Mouse (Mus musculus): Measurements from ENCODE around the gene Ppp1cc. TPM values are rescaled to one million over a fixed set of nuclear protein-coding genes. Genes with fewer than 3 reads are reported as not detected.
"Not testable (repeated sequence)": the region's sequence is repeated elsewhere in the genome, so short reads cannot be mapped to it uniquely, and the experiment has no call there.

Ppp1cc gene
- polyA plus RNA-seq, 1 experiment from 2014 or later = 341 TPM

DNA sequence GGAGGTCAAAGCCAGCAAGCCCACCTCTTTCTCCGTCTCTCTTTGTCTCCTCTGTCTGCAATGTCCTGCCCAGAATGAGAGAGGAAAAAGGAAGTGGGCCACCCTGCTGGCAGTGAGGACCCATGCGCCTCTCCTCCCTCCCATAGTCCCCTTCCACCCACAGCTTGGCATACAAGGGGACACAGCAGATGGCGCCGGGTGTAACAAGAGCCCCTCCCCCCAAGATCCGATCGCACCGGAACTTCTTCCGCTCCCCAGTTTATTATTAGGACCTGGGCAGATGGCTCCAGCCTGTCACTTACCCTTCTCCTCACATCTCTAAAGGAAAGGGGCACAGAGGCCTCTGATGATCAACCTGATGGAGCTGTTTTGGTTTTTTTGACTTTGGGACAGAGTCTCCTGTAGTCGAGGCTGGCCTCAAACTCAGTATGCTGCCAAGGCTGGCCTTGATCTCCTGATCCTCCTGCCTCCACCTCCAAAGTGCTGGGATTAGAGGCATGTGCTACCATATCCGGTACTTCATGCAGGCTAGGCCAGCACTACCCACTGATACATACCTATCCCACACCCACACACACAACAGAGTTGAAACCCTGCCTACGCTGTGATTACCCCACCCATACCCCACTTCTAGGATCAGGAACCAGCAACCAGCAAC is 27.6 kb upstream of the Ppp1cc start:
- Histone ChIP-seq H3K27ac (no peak overlapping the region), H3K4me1 (peaks cover 21% of the 10 kb centered on the region), H3K27me3 (ENCODE audit: poor library complexity, severe bottlenecking) (peaks cover 38% of the 10 kb centered on the region), H3K9me3 (no peaks in the 10 kb centered on the region), H3K4me3 (no peak overlapping the region), H3K36me3 (replicated peaks) (no peaks in the 10 kb centered on the region)
- 88% methylated on average over 11 of the region's 11 CpGs for WGBS
- DNase-seq (ENCODE audit: extremely low spot score, low spot score) = no peak

DNA sequence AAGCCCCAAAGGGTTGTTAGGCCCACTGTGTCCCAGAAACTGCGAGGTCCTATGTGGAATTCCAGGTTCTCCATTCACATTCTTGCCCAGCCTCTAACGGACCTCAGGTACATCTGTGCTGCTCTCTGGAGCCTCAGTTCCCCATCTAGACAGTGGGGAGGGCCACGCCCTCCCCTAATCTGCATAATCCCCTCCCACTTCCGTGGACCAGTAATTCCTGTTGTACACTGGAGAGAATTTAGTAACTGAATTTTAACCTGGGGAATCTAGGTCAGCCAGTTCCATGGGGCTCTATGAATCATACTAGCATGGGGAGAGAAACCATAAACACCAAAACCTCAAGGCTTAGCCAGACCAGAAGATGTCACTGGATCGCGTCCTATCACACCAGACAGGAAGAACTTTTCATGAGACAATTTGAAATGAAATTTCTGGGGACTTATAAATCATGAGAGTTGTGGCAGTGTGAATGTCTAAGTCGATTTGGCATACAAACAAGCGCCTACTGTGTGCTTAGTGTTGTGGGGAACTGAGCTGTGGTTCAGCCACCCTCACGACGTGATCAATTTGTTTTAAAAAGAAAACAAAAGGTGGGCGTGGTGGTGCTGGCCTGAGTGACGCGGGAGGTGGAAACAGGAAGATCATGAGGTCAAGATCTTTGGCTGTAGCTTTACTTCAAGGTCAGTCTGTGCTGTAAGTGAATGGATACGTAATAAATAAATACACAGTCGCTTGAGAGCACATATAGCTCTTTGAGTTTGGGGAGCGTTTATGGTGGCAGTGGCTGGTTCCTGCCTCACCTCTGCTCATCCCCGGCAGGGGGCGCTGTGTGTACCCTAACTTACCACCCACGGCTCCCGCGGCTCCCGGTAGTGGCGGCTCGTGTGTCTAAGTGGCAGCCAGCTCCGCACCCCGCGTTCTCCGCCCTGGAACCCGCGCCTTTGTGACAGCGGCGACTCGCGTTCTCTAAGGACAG is 26.7 kb upstream of the Ppp1cc start:
- Histone ChIP-seq H3K9me3 (no peaks in the 10 kb centered on the region), H3K4me3 (peak overlapping the region; percentile 53), H3K27ac (0 out of 2 replicates have a peak overlapping the region, but pooled peaks have one; percentile 27), H3K27me3 (ENCODE audit: poor library complexity, severe bottlenecking) (peaks cover 38% of the 10 kb centered on the region), H3K4me1 (peaks cover 21% of the 10 kb centered on the region), H3K36me3 (replicated peaks) (no peaks in the 10 kb centered on the region)
- 10% methylated on average over 34 of the region's 34 CpGs for WGBS
- peak; percentile 86 for DNase-seq (ENCODE audit: extremely low spot score, low spot score)

DNA sequence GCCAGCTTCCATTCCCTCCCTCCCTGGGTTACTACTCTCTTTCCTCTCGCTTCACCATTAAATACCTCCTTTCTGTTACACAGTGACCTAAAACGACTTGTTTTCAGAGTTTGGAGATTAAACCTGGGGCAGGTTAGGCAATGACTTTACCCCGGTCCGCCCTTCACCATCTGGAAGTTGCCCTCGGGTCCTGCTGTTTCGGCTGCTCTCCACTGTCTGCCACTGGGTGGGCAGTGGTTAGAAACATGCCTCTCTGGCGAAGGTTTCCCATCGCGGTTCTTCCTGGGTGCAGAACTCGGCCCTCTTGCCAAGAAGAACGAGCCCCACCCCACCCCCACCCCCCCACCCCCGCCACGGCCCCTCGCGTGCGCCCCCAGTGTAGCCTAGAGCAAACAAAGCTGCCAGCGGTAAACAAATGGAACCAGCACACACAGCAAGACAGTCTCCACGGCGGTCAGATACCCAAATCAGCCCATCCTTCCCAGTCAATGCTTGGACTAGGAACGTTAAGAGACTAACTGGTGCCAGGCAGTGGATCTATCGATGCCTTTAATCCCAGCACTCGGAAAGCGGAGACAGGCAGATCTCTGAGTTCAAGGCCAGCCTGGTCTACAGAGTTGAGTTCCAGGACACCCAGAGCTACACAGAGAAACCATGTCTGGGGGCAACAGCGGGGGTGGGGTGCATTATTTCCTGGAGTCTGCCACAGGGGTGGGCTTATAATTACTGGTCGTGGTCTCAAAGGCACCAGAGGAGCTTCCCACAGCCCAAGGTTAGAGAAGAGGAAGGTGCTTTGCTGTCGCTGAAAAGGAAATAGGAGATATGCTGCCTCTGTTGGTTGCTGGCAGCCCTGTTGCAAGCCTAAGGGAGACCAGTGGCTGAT is 25.7 kb upstream of the Ppp1cc start:
- 28% methylated on average over 26 of the region's 26 CpGs for WGBS

DNA sequence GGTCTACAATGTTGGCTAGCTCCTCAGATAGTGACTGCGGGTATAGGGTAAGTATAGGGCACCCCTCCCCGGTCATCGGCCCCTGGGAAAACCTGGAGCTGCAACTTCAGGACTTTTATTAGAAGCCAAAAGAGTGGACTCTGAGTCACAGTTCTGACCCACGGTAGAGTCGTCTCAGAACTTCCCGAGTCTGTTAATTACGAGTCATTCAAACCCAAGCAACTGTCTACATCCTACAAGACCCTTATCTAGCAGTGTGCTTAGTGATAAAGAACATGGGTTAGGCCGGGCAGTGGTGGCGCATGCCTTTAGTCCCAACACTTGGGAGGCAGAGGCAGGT is 25.1 kb upstream of the Ppp1cc start:
- WGBS = 93% methylated on average over 9 of the region's 9 CpGs
- Histone ChIP-seq H3K27ac (no peak overlapping the region), H3K9me3 (no peaks in the 10 kb centered on the region), H3K27me3 (ENCODE audit: poor library complexity, severe bottlenecking) (peaks cover 38% of the 10 kb centered on the region), H3K36me3 (replicated peaks) (no peaks in the 10 kb centered on the region), H3K4me3 (no peak overlapping the region), H3K4me1 (peaks cover 21% of the 10 kb centered on the region)
- DNase-seq (ENCODE audit: extremely low spot score, low spot score) = no peak

More for the DNA sequence above, 25.7 kb upstream of the Ppp1cc start:
- Histone ChIP-seq H3K27me3 (ENCODE audit: poor library complexity, severe bottlenecking) (peaks cover 38% of the 10 kb centered on the region), H3K4me1 (peaks cover 21% of the 10 kb centered on the region), H3K27ac (0 out of 2 replicates have a peak overlapping the region, but pooled peaks have one; percentile 27), H3K36me3 (replicated peaks) (no peaks in the 10 kb centered on the region), H3K4me3 (peak overlapping the region; percentile 53), H3K9me3 (no peaks in the 10 kb centered on the region)
- DNase-seq (ENCODE audit: extremely low spot score, low spot score) = no peak

DNA sequence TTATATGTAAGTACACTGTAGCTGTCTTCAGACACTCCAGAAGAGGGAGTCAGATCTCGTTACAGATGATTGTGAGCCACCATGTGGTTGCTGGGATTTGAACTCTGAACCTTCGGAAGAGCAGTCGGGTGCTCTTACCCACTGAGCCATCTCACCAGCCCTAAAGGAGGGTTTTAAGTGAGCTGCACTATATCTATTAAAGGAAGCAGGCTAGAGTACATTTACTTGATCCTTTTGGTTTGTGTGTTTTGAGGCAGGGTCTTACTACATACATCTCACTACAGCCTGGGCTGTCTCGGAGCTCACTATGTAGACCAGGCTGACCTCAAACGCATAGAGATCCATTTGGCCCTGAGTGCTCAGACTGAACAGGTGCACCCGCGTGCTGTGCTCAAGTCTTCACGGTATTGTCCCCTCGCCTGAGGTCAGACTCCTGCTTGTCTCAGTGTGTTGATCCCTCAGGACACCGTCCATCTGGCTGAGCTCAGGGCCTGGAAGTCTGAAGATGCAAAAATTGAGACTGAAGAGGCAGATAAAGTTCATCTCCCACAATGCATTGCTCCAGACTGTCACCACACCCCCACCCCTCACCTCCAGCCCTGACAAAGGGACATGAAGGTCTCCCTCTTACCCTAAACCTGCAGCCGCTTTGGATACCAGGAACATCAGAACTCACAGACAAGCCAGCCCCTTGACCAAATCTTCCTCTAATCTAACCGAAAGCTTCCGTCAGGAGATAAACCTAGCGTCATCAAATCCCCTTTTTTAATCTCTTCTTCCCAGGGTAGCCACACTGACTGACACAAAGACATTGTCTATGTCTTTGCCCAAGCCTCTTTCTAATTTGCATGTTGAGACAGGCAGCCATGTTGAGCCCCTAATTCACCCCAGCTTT is 23.4 kb upstream of the Ppp1cc start:
- Histone ChIP-seq H3K27ac (no peak overlapping the region), H3K27me3 (ENCODE audit: poor library complexity, severe bottlenecking) (peaks cover 35% of the 10 kb centered on the region), H3K4me1 (peaks cover 16% of the 10 kb centered on the region), H3K36me3 (replicated peaks) (no peaks in the 10 kb centered on the region), H3K4me3 (no peak overlapping the region), H3K9me3 (no peaks in the 10 kb centered on the region)
- WGBS = 90% methylated on average over 14 of the region's 14 CpGs
- no peak for DNase-seq (ENCODE audit: extremely low spot score, low spot score)

DNA sequence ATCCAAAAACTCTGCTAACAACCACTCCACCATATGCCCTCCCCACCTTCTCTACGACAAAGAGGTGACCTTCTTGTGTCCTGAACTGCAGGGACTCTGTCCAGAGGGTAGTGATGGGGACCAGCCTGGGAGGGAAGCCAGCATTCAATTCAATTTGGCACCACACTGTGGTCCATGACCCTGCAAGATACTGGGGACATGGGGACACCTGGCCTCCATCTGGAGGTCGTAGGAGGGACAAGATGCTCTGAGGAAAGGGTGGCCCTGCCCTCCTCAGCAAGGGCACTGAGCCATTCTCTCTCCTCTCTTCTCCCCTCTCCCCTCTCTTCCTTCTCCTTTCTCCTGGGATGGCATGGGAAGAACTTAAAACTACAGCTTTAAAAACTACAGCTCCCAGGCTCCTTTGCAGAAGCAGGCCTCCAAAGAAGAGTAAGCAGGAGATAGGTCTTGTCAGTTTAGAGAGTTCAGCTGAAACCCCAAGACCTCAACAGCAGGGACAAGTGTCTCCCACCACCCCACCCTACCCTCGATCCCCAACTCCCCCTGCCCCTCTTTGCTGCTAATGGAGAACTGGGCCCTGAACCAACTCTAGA is 22.7 kb upstream of the Ppp1cc start:
- WGBS = 78% methylated on average over 3 of the region's 3 CpGs

DNA sequence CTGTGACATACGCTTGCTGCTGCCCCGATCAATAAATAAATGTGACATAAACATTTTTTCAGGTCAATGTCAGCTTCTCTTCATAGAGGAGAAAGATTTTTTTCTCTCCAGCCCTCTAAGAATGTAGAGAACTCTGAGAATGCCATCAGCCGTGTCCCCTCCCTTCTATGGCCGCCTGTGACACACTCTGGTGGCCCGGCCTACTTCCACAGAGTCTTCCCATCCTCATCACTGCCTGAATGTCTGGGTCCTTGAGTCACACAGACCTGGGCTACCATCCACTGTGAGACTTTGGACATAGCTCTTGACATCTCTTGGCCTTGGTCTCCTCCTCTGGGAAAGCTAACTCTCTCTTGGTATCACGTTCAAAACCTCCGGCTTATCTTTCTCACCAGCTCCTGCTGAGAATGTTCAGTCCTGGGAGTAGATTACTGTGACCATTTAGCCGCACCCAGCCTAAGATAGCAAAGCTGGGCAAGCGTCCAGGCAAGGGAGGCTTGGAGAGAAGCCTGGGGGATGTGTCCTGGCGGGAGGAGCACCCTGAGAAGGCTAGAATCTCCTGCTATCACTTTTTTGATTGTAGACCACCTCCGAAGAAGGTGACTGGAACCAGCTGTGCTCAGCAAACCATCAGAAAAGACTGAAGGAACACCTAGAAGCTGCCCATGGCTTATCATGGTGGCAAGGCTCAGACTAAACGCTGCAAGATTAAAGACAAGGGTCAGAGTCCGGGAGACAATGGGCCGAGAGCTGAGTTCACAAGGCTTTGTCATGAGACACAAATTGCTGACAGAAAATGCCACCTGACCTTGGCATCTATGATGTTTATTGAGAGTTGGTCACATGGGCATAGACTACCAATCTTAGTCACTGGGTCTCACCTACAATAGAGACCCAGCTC is 21.3 kb upstream of the Ppp1cc start:
- no peaks in the 10 kb centered on the region for H3K36me3 ChIP-seq (replicated peaks)
- no peaks in the 10 kb centered on the region for H3K9me3 ChIP-seq
- no peak for DNase-seq (ENCODE audit: extremely low spot score, low spot score)
- H3K27ac ChIP-seq = no peak overlapping the region
- H3K27me3 ChIP-seq (ENCODE audit: poor library complexity, severe bottlenecking) = peaks cover 20% of the 10 kb centered on the region
- H3K4me3 ChIP-seq = no peak overlapping the region
- peaks cover 10% of the 10 kb centered on the region for H3K4me1 ChIP-seq
- WGBS = 90% methylated on average over 14 of the region's 14 CpGs

More for the DNA sequence above, 22.7 kb upstream of the Ppp1cc start:
- Histone ChIP-seq H3K9me3 (no peaks in the 10 kb centered on the region), H3K27me3 (ENCODE audit: poor library complexity, severe bottlenecking) (peaks cover 27% of the 10 kb centered on the region), H3K4me3 (no peak overlapping the region), H3K27ac (no peak overlapping the region), H3K36me3 (replicated peaks) (no peaks in the 10 kb centered on the region), H3K4me1 (peaks cover 16% of the 10 kb centered on the region)
- DNase-seq (ENCODE audit: extremely low spot score, low spot score) = no peak

DNA sequence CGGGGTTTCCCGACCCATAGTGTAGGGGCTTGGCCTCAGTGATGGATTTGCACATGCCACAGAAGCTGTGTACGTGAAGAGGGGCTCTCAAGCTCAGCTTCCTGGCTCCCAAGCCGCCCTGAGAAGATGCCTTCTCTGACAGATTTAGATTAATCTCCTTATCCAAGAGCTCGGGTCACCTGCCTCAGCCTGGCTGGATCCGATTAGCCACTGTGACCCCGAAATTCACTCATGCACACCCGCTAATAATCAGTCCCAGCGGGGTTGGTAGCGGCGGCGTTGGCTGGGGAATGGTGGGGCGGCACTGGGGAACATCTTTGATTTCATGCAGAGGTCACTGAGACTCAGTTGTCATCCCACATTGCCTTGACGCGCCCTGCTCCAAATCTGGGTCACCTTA is 19.2 kb upstream of the Ppp1cc start:
- H3K4me3 ChIP-seq = no peak overlapping the region
- WGBS = 79% methylated on average over 15 of the region's 15 CpGs

DNA sequence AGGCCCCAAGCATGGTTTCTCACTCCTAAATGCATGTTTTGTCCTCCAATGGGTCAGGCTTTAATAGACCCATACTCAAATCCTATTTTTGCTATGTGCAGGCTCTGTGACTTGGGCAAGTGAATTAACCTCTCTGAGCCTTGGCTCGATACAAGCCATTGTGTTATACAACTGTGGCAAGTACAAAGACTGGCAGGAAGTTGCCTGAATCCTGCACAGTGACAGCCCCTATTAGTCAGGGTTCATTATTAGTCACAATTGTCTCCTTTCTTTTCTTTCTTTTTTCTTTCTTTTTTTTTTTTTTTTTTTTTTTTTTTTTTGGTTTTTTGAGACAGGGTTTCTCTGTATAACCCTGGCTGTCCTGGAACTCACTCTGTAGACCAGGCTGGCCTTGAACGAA is 18.3 kb upstream of the Ppp1cc start:
- H3K4me3 ChIP-seq; H3K27ac ChIP-seq; H3K36me3 ChIP-seq (replicated peaks); H3K9me3 ChIP-seq; H3K27me3 ChIP-seq (ENCODE audit: poor library complexity, severe bottlenecking); H3K4me1 ChIP-seq; DNase-seq (ENCODE audit: extremely low spot score, low spot score): not testable (repeated sequence)
- WGBS = 74% methylated on average over 2 of the region's 2 CpGs

More for the DNA sequence above, 19.2 kb upstream of the Ppp1cc start:
- H3K9me3 ChIP-seq = no peaks in the 10 kb centered on the region
- DNase-seq (ENCODE audit: extremely low spot score, low spot score) = no peak
- H3K27ac ChIP-seq = no peak overlapping the region
- H3K4me1 ChIP-seq = no peaks in the 10 kb centered on the region
- H3K27me3 ChIP-seq (ENCODE audit: poor library complexity, severe bottlenecking) = no peaks in the 10 kb centered on the region
- H3K36me3 ChIP-seq (replicated peaks) = no peaks in the 10 kb centered on the region

DNA sequence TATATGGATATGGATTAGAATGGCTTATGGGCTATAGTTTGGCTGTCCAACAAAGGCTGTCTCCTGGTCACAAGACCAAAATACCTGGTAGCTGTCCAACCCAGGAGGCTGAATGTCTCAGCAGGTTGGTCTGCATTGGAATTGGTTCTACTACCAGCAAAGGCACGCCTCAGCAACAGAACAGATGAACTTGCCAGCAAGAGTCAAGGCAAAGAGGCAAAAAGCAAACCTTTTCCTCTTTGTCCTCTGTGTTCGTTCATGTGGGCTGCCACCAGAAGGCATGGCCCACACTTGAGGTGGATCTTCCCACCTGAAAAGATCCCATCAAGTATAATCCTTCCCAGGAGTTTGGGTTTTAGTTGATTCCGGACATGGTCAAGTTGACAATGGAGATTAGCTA is 17.4 kb upstream of the Ppp1cc start, which contains the start of gene Ccdc63:
Gene Ccdc63 (minus strand): TSS at position 101 of the 400 bp plus-strand sequence.
- H3K27me3 ChIP-seq (ENCODE audit: poor library complexity, severe bottlenecking) = no peaks in the 10 kb centered on the region
- H3K27ac ChIP-seq = no peak within 1 kb of the TSS
- no peak within 1 kb of the TSS for H3K4me3 ChIP-seq
- peaks cover 3% of the 10 kb centered on the region; the same call in 1 of the 2 replicates for H3K4me1 ChIP-seq
- 89% methylated on average over 3 of the region's 3 CpGs for WGBS
- H3K36me3 ChIP-seq (replicated peaks) = no peaks in the 10 kb centered on the region
- no peak for DNase-seq (ENCODE audit: extremely low spot score, low spot score)
- no peaks in the 10 kb centered on the region for H3K9me3 ChIP-seq
